Mouse (Mus musculus) heart, adult 2 months (tissue): ENCODE data around the gene Psmg1.

Source experiments
- CTCF ChIP-seq: fragments of 200-600 bp; IDR thresholded peaks from 2 replicates; pipeline ENCODE4 v1.8.1; 2022; ENCODE audit warnings: antibody characterized with exemption, mild to moderate bottlenecking, moderate library complexity
- EP300 ChIP-seq: fragments of 200-500 bp; IDR thresholded peaks from 2 replicates; pipeline ENCODE4 v1.6.1; 2011; ENCODE audit warnings: low read depth, low read length, control low read depth; ENCODE audit not compliant: insufficient read depth
- POLR2A ChIP-seq: fragments of 200-500 bp; IDR thresholded peaks from 2 replicates; pipeline ENCODE4 v1.6.1; 2011; ENCODE audit warnings: mild to moderate bottlenecking, low read depth, low read length, control low read depth; ENCODE audit not compliant: insufficient read depth

- no peak for TF ChIP-seq CTCF
- no peak for TF ChIP-seq POLR2A
- no peak for TF ChIP-seq EP300
These were observed 37.6 kb downstream of the Psmg1 start for GRCm38 (mm10) chr16:95953159-95953650.
